Mouse (Mus musculus): ENCODE results near the gene Gm14137.

GRCm38 (mm10) chr2:119198934-119199333 lies 24.6 kb downstream of the Gm14137 start:
- TF ChIP-seq CTCF (IDR thresholded peaks at IDR 0.05; ENCODE audit: borderline replicate concordance, insufficient read depth, low read length) (no peak), POLR2A (IDR thresholded peaks at IDR 0.05; ENCODE audit: low read depth, low read length) (no peak)

All from embryonic fibroblast, embryonic 13.5 days (primary cell).